Mouse (Mus musculus) midbrain, embryonic 16.5 days (tissue): ENCODE results near the gene Smarca4. TPM values are rescaled to one million over a fixed set of nuclear protein-coding genes. Genes with fewer than 3 reads are reported as not detected.

Source experiments
- ATAC-seq: fragments of 200-750 bp; cut with Nextera tagmentation; 2 replicates; pipeline ENCODE4 v1.8.0; 2017; ENCODE audit warnings: moderate TSS enrichment
- H3K27ac ChIP-seq: fragments of 300-500 bp; sonication (generic); 2 replicates; pipeline ENCODE4 v1.5.1; 2014; ENCODE audit warnings: mild to moderate bottlenecking, low read length, mixed read lengths
- H3K27me3 ChIP-seq: fragments of 300-500 bp; sonication (generic); 2 replicates; pipeline ENCODE4 v1.6.1; 2014; ENCODE audit warnings: low read depth, low read length, mixed read lengths; ENCODE audit not compliant: control insufficient read depth, insufficient read depth
- H3K36me3 ChIP-seq: fragments of 300-500 bp; sonication (generic); 2 replicates; pipeline ENCODE4 v1.6.1; 2014; ENCODE audit warnings: mild to moderate bottlenecking, low read length, moderate library complexity, mixed read lengths; ENCODE audit not compliant: control insufficient read depth, insufficient read depth
- H3K4me1 ChIP-seq: fragments of 300-500 bp; sonication (generic); 2 replicates; pipeline ENCODE4 v1.6.1; 2014; ENCODE audit warnings: mild to moderate bottlenecking, low read length, mixed read lengths; ENCODE audit not compliant: control insufficient read depth, insufficient read depth
- H3K4me2 ChIP-seq: fragments of 300-500 bp; sonication (generic); 2 replicates; pipeline ENCODE4 v1.6.1; 2014; ENCODE audit warnings: mild to moderate bottlenecking, low read length, mixed read lengths
- H3K4me3 ChIP-seq: fragments of 300-500 bp; sonication (generic); 2 replicates; pipeline ENCODE4 v1.5.1; 2014; ENCODE audit warnings: low read depth, mild to moderate bottlenecking, low read length, moderate library complexity, mixed read lengths
- H3K9ac ChIP-seq: fragments of 300-500 bp; sonication (generic); 2 replicates; pipeline ENCODE4 v1.6.1; 2014; ENCODE audit warnings: low read depth, low read length, mixed read lengths
- H3K9me3 ChIP-seq: fragments of 300-500 bp; sonication (generic); replicated peaks from 2 replicates; pipeline ENCODE4 v1.6.1; 2014; ENCODE audit warnings: mild to moderate bottlenecking, low read length, mixed read lengths; ENCODE audit not compliant: control insufficient read depth, poor library complexity, severe bottlenecking
- WGBS: fragments of 180-500 bp; shearing (Covaris S2); extraction: QIAGEN DNeasy Blood & Tissue Kit; methylation state at CpG from one replicate; pipeline ENCODE4 v1.1.7; 2014; 5-methylcytosine and 5-hydroxymethylcytosine counted together
- polyA plus RNA-seq: library from polyadenylated mRNA; unstranded; fragments of >200 nt; fragmentation: Nextera tagmentation; extraction: Ambion mirVana; gene quantifications from 2 replicates; pipeline ENCODE4 v1.2.1, GENCODE M21; 2015

Smarca4 gene
- polyA plus RNA-seq, 1 experiment from 2014 or later, result 129 TPM

GRCm38 (mm10) chr9:21729264-21729663 lies 113.3 kb downstream of the Smarca4 start:
- Histone ChIP-seq H3K9ac (no peak overlapping the region), H3K9me3 (no peaks in the 10 kb centered on the region), H3K4me2 (no peak overlapping the region), H3K27me3 (no peaks in the 10 kb centered on the region), H3K27ac (no peak overlapping the region), H3K36me3 (peaks cover 17% of the 10 kb centered on the region), H3K4me1 (peaks cover 11% of the 10 kb centered on the region; the same call in 1 of the 2 replicates), H3K4me3 (no peak overlapping the region)
- no peak for ATAC-seq
- 86% methylated on average over 7 of the region's 7 CpGs for WGBS

GRCm38 (mm10) chr9:21732288-21732687 lies 116.3 kb downstream of the Smarca4 start:
- no peak overlapping the region for H3K4me2 ChIP-seq
- no peaks in the 10 kb centered on the region for H3K9me3 ChIP-seq
- H3K27ac ChIP-seq, result no peak overlapping the region
- WGBS, result 94% methylated on average over 9 of the region's 9 CpGs
- H3K27me3 ChIP-seq, result no peaks in the 10 kb centered on the region
- H3K4me1 ChIP-seq, result no peaks in the 10 kb centered on the region
- H3K36me3 ChIP-seq, result peaks cover 27% of the 10 kb centered on the region
- no peak overlapping the region for H3K4me3 ChIP-seq
- no peak for ATAC-seq
- no peak overlapping the region for H3K9ac ChIP-seq

GRCm38 (mm10) chr9:21733446-21733845 lies 117.5 kb downstream of the Smarca4 start:
- no peak for ATAC-seq
- H3K27ac ChIP-seq, result no peak overlapping the region
- H3K9me3 ChIP-seq, result no peaks in the 10 kb centered on the region
- peaks cover 36% of the 10 kb centered on the region for H3K36me3 ChIP-seq
- H3K9ac ChIP-seq, result no peak overlapping the region
- no peak overlapping the region for H3K4me2 ChIP-seq
- WGBS, result 76% methylated on average over 17 of the region's 17 CpGs
- H3K27me3 ChIP-seq, result no peaks in the 10 kb centered on the region
- no peaks in the 10 kb centered on the region for H3K4me1 ChIP-seq
- H3K4me3 ChIP-seq, result no peak overlapping the region

DNA sequence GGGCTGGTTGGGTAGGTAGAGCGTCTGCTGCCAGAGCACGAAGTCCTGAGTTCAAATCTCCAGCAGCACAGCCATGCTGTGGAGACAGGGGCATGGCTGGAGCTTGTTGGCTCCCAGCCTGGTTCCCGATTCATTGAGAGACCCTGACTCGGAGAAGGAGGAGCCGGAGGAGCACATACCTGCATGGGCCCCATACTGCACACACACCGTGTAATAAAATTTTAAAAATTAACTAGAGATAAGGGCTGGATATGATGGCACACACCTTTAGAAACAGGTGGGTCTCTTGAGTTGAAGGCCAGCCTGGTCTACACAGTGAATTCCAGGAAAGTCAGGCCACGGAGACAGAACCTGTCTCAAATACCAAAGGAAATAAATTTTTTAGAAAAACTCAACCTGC lies 118.0 kb downstream of the Smarca4 start:
- Histone ChIP-seq H3K4me3 (no peak overlapping the region), H3K36me3 (peaks cover 42% of the 10 kb centered on the region)
- ATAC-seq, result no peak

DNA sequence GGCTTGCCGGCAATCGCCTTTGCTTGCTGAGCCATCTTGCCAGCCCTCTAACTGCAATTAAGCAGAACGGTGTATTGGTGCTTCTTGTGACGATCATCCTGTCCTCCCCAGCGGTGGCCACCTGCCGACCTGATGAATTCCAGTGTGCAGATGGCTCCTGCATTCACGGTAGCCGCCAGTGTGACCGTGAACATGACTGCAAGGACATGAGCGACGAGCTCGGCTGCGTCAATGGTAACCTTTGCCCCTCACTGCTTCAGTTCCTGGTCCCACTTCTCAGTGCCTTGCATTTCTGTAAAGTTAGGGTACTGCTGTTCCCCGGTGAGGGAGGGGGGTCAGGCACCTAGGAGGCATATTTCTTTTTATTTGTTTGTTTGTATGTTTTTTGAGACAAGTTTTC lies 119.2 kb downstream of the Smarca4 start:
- no peak overlapping the region for H3K9ac ChIP-seq
- ATAC-seq, result no peak
- H3K4me1 ChIP-seq, result no peaks in the 10 kb centered on the region
- no peaks in the 10 kb centered on the region for H3K27me3 ChIP-seq
- no peak overlapping the region for H3K4me2 ChIP-seq
- H3K9me3 ChIP-seq, result no peaks in the 10 kb centered on the region
- no peak overlapping the region for H3K4me3 ChIP-seq
- 89% methylated on average over 14 of the region's 14 CpGs for WGBS
- H3K36me3 ChIP-seq, result peaks cover 52% of the 10 kb centered on the region
- H3K27ac ChIP-seq, result no peak overlapping the region

More for the DNA sequence above, 118.0 kb downstream of the Smarca4 start:
- WGBS, result 95% methylated on average over 7 of the region's 7 CpGs
- no peak overlapping the region for H3K27ac ChIP-seq
- no peak overlapping the region for H3K9ac ChIP-seq
- no peaks in the 10 kb centered on the region for H3K27me3 ChIP-seq
- no peaks in the 10 kb centered on the region for H3K4me1 ChIP-seq
- H3K9me3 ChIP-seq, result no peaks in the 10 kb centered on the region
- H3K4me2 ChIP-seq, result no peak overlapping the region

- Histone ChIP-seq H3K4me2 (no peak overlapping the region), H3K27me3 (no peaks in the 10 kb centered on the region), H3K27ac (no peak overlapping the region), H3K9me3 (no peaks in the 10 kb centered on the region), H3K4me3 (no peak overlapping the region), H3K4me1 (no peaks in the 10 kb centered on the region), H3K9ac (no peak overlapping the region), H3K36me3 (peaks cover 57% of the 10 kb centered on the region)
- ATAC-seq, result no peak
- WGBS, result 87% methylated on average over 3 of the region's 3 CpGs
Measured at GRCm38 (mm10) chr9:21736580-21736979, 120.6 kb downstream of the Smarca4 start.

DNA sequence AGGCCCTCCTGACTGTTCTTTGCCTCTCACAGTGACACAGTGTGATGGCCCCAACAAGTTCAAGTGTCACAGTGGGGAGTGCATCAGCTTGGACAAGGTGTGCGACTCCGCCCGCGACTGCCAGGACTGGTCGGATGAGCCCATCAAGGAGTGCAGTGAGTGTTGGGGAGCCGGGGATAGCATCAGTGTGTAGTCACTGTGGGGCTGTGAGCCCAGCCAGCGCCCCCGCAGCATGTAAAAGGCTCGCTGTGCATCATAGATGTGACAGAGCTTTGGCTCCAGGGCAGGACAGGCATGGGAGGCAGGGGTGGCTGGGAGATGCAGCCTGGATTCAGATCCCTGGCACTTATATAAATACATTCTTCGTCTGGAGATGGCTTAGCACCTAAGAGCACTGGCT lies 121.2 kb downstream of the Smarca4 start:
- Histone ChIP-seq H3K4me2 (no peak overlapping the region), H3K36me3 (peaks cover 62% of the 10 kb centered on the region), H3K27me3 (no peaks in the 10 kb centered on the region), H3K9me3 (no peaks in the 10 kb centered on the region), H3K27ac (no peak overlapping the region), H3K9ac (no peak overlapping the region), H3K4me3 (no peak overlapping the region), H3K4me1 (no peaks in the 10 kb centered on the region)
- no peak for ATAC-seq
- 97% methylated on average over 10 of the region's 10 CpGs for WGBS

DNA sequence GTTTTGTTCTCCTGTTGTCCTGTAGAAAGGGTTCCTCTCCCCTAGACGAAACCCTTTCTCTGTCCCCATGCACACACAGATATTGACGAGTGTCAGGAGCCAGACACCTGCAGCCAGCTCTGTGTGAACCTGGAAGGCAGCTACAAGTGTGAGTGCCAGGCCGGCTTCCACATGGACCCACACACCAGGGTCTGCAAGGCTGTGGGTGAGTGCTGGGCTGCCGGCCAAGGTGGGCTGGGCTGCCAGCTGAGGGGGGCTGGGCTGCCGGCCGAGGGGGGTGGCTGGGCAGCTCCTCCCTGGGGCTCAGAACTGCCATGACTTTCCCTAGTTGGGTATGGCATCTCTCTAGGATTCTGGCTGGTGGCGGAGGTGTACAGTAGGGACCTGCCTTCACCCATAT lies 122.8 kb downstream of the Smarca4 start:
- Histone ChIP-seq H3K27ac (no peak overlapping the region), H3K4me3 (no peak overlapping the region), H3K4me1 (no peaks in the 10 kb centered on the region), H3K27me3 (no peaks in the 10 kb centered on the region), H3K4me2 (no peak overlapping the region), H3K9me3 (no peaks in the 10 kb centered on the region), H3K9ac (no peak overlapping the region), H3K36me3 (peaks cover 60% of the 10 kb centered on the region)
- no peak for ATAC-seq
- WGBS, result 90% methylated on average over 7 of the region's 7 CpGs

- H3K9me3 ChIP-seq, result no peaks in the 10 kb centered on the region
- H3K36me3 ChIP-seq, result peaks cover 54% of the 10 kb centered on the region
- no peak overlapping the region for H3K4me2 ChIP-seq
- no peaks in the 10 kb centered on the region for H3K27me3 ChIP-seq
- ATAC-seq, result no peak
- no peak overlapping the region for H3K27ac ChIP-seq
- H3K4me3 ChIP-seq, result no peak overlapping the region
- WGBS, result 96% methylated on average over 14 of the region's 14 CpGs
- H3K9ac ChIP-seq, result no peak overlapping the region
- H3K4me1 ChIP-seq, result no peaks in the 10 kb centered on the region
Measured at GRCm38 (mm10) chr9:21740427-21740826, 124.5 kb downstream of the Smarca4 start.

GRCm38 (mm10) chr9:21741514-21741913 lies 125.5 kb downstream of the Smarca4 start:
- no peak overlapping the region for H3K4me3 ChIP-seq
- no peak overlapping the region for H3K9ac ChIP-seq
- no peak overlapping the region for H3K4me2 ChIP-seq
- H3K4me1 ChIP-seq, result no peaks in the 10 kb centered on the region
- no peaks in the 10 kb centered on the region for H3K9me3 ChIP-seq
- no peak for ATAC-seq
- WGBS, result 98% methylated on average over 11 of the region's 11 CpGs
- H3K27me3 ChIP-seq, result no peaks in the 10 kb centered on the region
- peaks cover 61% of the 10 kb centered on the region for H3K36me3 ChIP-seq
- H3K27ac ChIP-seq, result no peak overlapping the region
